Mouse (Mus musculus) MEL (cell line): Measurements from ENCODE around the gene Rbfox2. TPM values are rescaled to one million over a fixed set of nuclear protein-coding genes. Genes with fewer than 3 reads are reported as not detected.

Source experiments
- DNase-seq: peaks from one replicate; pipeline ENCODE4 v3.0.0; 2011; ENCODE audit warnings: low read depth, low spot score
- H3K27ac ChIP-seq: 2 replicates; pipeline ENCODE4 v1.5.1; 2012; ENCODE audit warnings: low read depth, mild to moderate bottlenecking, control low read depth, low read length, moderate library complexity; ENCODE audit not compliant: control insufficient read depth
- H3K27me3 ChIP-seq, 2 experiments: fragments of 150-350 bp in 1 of 2; sonication (generic) in 1 of 2; 2 replicates each; pipeline ENCODE4 v1.6.1; 2012; ENCODE audit warnings: low read length in 2 of 2, mild to moderate bottlenecking in 2 of 2, improper control_type of control experiment in 1 of 2, moderate library complexity in 1 of 2; ENCODE audit not compliant: insufficient read depth in 2 of 2, control insufficient read depth in 1 of 2
- H3K36me3 ChIP-seq, 2 experiments: 2 replicates each; pipeline ENCODE4 v1.6.1; 2012 to 2014; ENCODE audit warnings: low read length in 2 of 2, improper control_type of control experiment in 1 of 2, inconsistent platforms in 1 of 2, mild to moderate bottlenecking in 1 of 2; ENCODE audit not compliant: insufficient read depth in 2 of 2, control insufficient read depth in 1 of 2
- H3K4me1 ChIP-seq, 2 experiments: fragments of 150-350 bp in 1 of 2; sonication (generic) in 1 of 2; 2 replicates each; pipeline ENCODE4 v1.6.1; 2012; ENCODE audit warnings: low read length in 2 of 2, improper control_type of control experiment in 1 of 2, mild to moderate bottlenecking in 1 of 2; ENCODE audit not compliant: insufficient read depth in 2 of 2, control insufficient read depth in 1 of 2
- H3K4me3 ChIP-seq, 2 experiments: fragments of 150-350 bp in 1 of 2; sonication (generic) in 1 of 2; 2 replicates each; pipeline ENCODE4 v1.5.1; 2012; ENCODE audit warnings: low read depth in 2 of 2, low read length in 2 of 2, mild to moderate bottlenecking in 2 of 2, moderate library complexity in 2 of 2, control low read depth in 1 of 2, improper control_type of control experiment in 1 of 2; ENCODE audit not compliant: control insufficient read depth in 1 of 2, insufficient read depth in 1 of 2
- H3K79me2 ChIP-seq: 2 replicates; pipeline ENCODE4 v1.6.1; 2012; ENCODE audit warnings: mild to moderate bottlenecking, low read length, moderate library complexity; ENCODE audit not compliant: control insufficient read depth, poor library complexity, insufficient read depth
- H3K9ac ChIP-seq: 2 replicates; pipeline ENCODE4 v1.6.1; 2012; ENCODE audit warnings: low read depth, mild to moderate bottlenecking, control low read depth, low read length, moderate library complexity; ENCODE audit not compliant: control insufficient read depth, poor library complexity, severe bottlenecking
- H3K9me3 ChIP-seq: fragments of 150-350 bp; sonication (generic); replicated peaks from 2 replicates; pipeline ENCODE4 v1.6.1; 2012; ENCODE audit warnings: mild to moderate bottlenecking, low read length, improper control_type of control experiment, moderate library complexity; ENCODE audit not compliant: insufficient read depth
- CTCF ChIP-seq, 3 experiments: IDR thresholded peaks in 2 of 3; conservative IDR thresholded peaks in 1 of 3; 2 replicates each; pipeline ENCODE4 v1.5.1; 2011 to 2012; ENCODE audit warnings: low read length in 3 of 3, low read depth in 2 of 3, mild to moderate bottlenecking in 2 of 3, improper control_type of control experiment in 1 of 3, inconsistent platforms in 1 of 3, mixed read lengths in 1 of 3, moderate library complexity in 1 of 3; ENCODE audit not compliant: control insufficient read depth in 1 of 3, insufficient read depth in 1 of 3, poor library complexity in 1 of 3, severe bottlenecking in 1 of 3
- EP300 ChIP-seq, 2 experiments: IDR thresholded peaks; 2 replicates each; pipeline ENCODE4 v1.6.1; 2011; ENCODE audit warnings: improper control_type of control experiment in 2 of 2, low read length in 2 of 2, low read depth in 1 of 2, mild to moderate bottlenecking in 1 of 2
- ETS1 ChIP-seq: IDR thresholded peaks from 2 replicates; pipeline ENCODE4 v1.6.1; 2012; ENCODE audit warnings: low read depth, mild to moderate bottlenecking, inconsistent platforms, low read length, improper control_type of control experiment, moderate library complexity
- HCFC1 ChIP-seq: IDR thresholded peaks from 2 replicates; pipeline ENCODE4 v1.6.1; 2012; ENCODE audit warnings: low read depth, mild to moderate bottlenecking, inconsistent platforms, low read length, improper control_type of control experiment, moderate library complexity
- JUND ChIP-seq: IDR thresholded peaks from 2 replicates; pipeline ENCODE4 v1.6.1; 2011; ENCODE audit warnings: low read depth, mild to moderate bottlenecking, improper control_type of control experiment, low read length
- MEF2A ChIP-seq: IDR thresholded peaks from 2 replicates; pipeline ENCODE4 v1.6.1; 2014; ENCODE audit warnings: low read depth, mild to moderate bottlenecking, inconsistent platforms, low read length, improper control_type of control experiment; ENCODE audit not compliant: poor library complexity, insufficient replicate concordance, severe bottlenecking; ENCODE audit errors: extremely low read depth
- MXI1 ChIP-seq: IDR thresholded peaks from 2 replicates; pipeline ENCODE4 v1.6.1; 2011; ENCODE audit warnings: mild to moderate bottlenecking, low read depth, low read length, improper control_type of control experiment
- NELFE ChIP-seq: IDR thresholded peaks from 2 replicates; pipeline ENCODE4 v1.6.1; 2011; ENCODE audit warnings: low read depth, low read length, improper control_type of control experiment
- POLR2AphosphoS2 ChIP-seq: IDR thresholded peaks from 2 replicates; pipeline ENCODE4 v1.6.1; 2011; ENCODE audit warnings: low read length, improper control_type of control experiment
- RAD21 ChIP-seq: IDR thresholded peaks from 2 replicates; pipeline ENCODE4 v1.6.1; 2011; ENCODE audit warnings: mild to moderate bottlenecking, low read depth, low read length, improper control_type of control experiment
- RCOR1 ChIP-seq: IDR thresholded peaks from 2 replicates; pipeline ENCODE4 v1.6.1; 2012; ENCODE audit warnings: low read depth, mild to moderate bottlenecking, inconsistent platforms, low read length, improper control_type of control experiment
- SIN3A ChIP-seq: IDR thresholded peaks from 2 replicates; pipeline ENCODE4 v1.6.1; 2012; ENCODE audit warnings: low read length, improper control_type of control experiment, inconsistent platforms
- SMC3 ChIP-seq: IDR thresholded peaks from 2 replicates; pipeline ENCODE4 v1.6.1; 2011; ENCODE audit warnings: low read depth, low read length, improper control_type of control experiment
- TAL1 ChIP-seq: IDR thresholded peaks from 2 replicates; pipeline ENCODE4 v1.6.1; 2012; ENCODE audit warnings: mild to moderate bottlenecking, inconsistent platforms, low read length, moderate library complexity, mixed read lengths
- UBTF ChIP-seq: IDR thresholded peaks from 2 replicates; pipeline ENCODE4 v1.6.1; 2012; ENCODE audit warnings: low read depth, mild to moderate bottlenecking, inconsistent platforms, low read length, improper control_type of control experiment, moderate library complexity, borderline replicate concordance; ENCODE audit not compliant: insufficient read depth
- USF2 ChIP-seq, 2 experiments: IDR thresholded peaks; 2 replicates each; pipeline ENCODE4 v1.6.1; 2011 to 2012; ENCODE audit warnings: improper control_type of control experiment in 2 of 2, low read length in 2 of 2, borderline replicate concordance in 1 of 2, inconsistent platforms in 1 of 2, low read depth in 1 of 2, mild to moderate bottlenecking in 1 of 2; ENCODE audit not compliant: insufficient read depth in 1 of 2
- ZC3H11A ChIP-seq: IDR thresholded peaks from 2 replicates; pipeline ENCODE4 v1.6.1; 2012; ENCODE audit warnings: low read depth, mild to moderate bottlenecking, inconsistent platforms, low read length, improper control_type of control experiment
- ZMIZ1 ChIP-seq: IDR thresholded peaks from 2 replicates; pipeline ENCODE4 v1.6.1; 2012; ENCODE audit warnings: low read depth, mild to moderate bottlenecking, inconsistent platforms, low read length, improper control_type of control experiment, moderate library complexity
- polyA plus RNA-seq, 2 experiments: library from polyadenylated mRNA; stranded (reverse) in 1 of 2; unstranded in 1 of 2; fragments of >175 nt in 1 of 2; fragments of >200 nt in 1 of 2; gene quantifications; 2 replicates each; pipeline versions ENCODE4 v1.2.1 to v1.2.4; 2012; ENCODE audit warnings: low replicate concordance in 2 of 2, low read depth in 1 of 2; ENCODE audit not compliant: insufficient read length in 2 of 2, insufficient read depth in 1 of 2, missing spikeins in 1 of 2
- total RNA-seq: library from RNA; depleted of rRNA; stranded (reverse); fragments of 300-350 nt; gene quantifications from 2 replicates; pipeline ENCODE4 v1.2.3, GENCODE M21; 2012

Rbfox2 gene
- total and polyA plus RNA-seq, 3 experiments, result 3.4 to 6.0 TPM; not detected in 1

- peak; percentile 50 for DNase-seq
- H3K27me3 ChIP-seq, result no peaks in the 10 kb centered on the region
These were observed 86.7 kb downstream of the Rbfox2 start for GRCm38 (mm10) chr15:77220137-77220536.

DNA sequence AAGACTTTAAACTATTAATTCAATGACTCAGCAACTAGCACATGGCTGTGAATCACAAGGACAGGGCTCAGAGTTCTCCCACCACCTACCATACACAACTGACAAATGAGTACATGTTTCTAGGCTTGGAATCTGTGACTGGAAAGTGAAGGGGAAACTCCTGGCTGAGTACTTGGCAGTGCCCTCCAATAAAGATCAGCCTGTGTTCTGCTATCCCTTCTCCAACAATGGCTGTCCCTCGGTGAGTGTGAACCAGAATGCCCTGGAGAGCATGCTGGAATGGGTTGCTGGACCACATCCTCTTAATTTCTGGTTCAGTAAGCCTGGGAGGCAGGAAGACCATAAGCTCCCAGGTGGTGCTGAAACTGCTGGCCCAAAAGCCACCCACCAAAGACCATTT is 87.2 kb downstream of the Rbfox2 start:
- peaks cover 4 to 15% of the 10 kb centered on the region in 2 experiments for H3K4me1 ChIP-seq
- no peak overlapping the region for H3K9ac ChIP-seq
- DNase-seq, result no peak
- TF ChIP-seq ZC3H11A (no peak), USF2 (IDR thresholded peaks at IDR 0.05; ENCODE audit: borderline replicate concordance in 1 of 2, insufficient read depth in 1 of 2, low read depth in 1 of 2, low read length in 2 of 2) (no peak), UBTF (no peak)
- no peaks in the 10 kb centered on the region for H3K27me3 ChIP-seq
- no peak overlapping the region; the same call in 1 of the 2 replicates for H3K27ac ChIP-seq
- no peak overlapping the region for H3K4me3 ChIP-seq
- H3K9me3 ChIP-seq, result no peaks in the 10 kb centered on the region
- no peaks in the 10 kb centered on the region for H3K79me2 ChIP-seq
- peaks cover 0 to 21% of the 10 kb centered on the region in 2 experiments; a peak in 2 of 4 replicates for H3K36me3 ChIP-seq

More at GRCm38 (mm10) chr15:77220137-77220536, 86.7 kb downstream of the Rbfox2 start:
- Histone ChIP-seq H3K9ac (no peak overlapping the region), H3K27ac (peak overlapping the region; percentile 23), H3K9me3 (no peaks in the 10 kb centered on the region), H3K79me2 (no peaks in the 10 kb centered on the region), H3K36me3 (peaks cover 0 to 21% of the 10 kb centered on the region in 2 experiments; a peak in 2 of 4 replicates), H3K4me1 (peaks cover 4 to 15% of the 10 kb centered on the region in 2 experiments), H3K4me3 (no peak overlapping the region)
- TF ChIP-seq RAD21, result peak; percentile 24; the same call in 1 of the 2 replicates
- no peak for TF ChIP-seq ZMIZ1
- TF ChIP-seq MXI1, result no peak
- peak; percentile 50 for TF ChIP-seq TAL1
- peak; percentile 31; the same call in 1 of the 2 replicates for TF ChIP-seq SMC3
- TF ChIP-seq HCFC1, result no peak
- TF ChIP-seq NELFE, result no peak
- TF ChIP-seq RCOR1, result no peak; the same call in 1 of the 2 replicates
- no peak for TF ChIP-seq ETS1
- TF ChIP-seq EP300 (IDR thresholded peaks at IDR 0.05; ENCODE audit: low read depth in 1 of 2, low read length in 2 of 2), result peak in 1 of 2 experiments; percentile 42; a peak in 2 of 4 replicates
- peak in 2 of 3 experiments; percentile 29 to 35; a peak in 3 of 6 replicates for TF ChIP-seq CTCF (IDR thresholded peaks at IDR 0.05 in 2 of 3, conservative IDR thresholded peaks at IDR 0.05 in 1 of 3; ENCODE audit: control insufficient read depth in 1 of 3, insufficient read depth in 1 of 3, low read depth in 2 of 3, low read length in 3 of 3, poor library complexity in 1 of 3, severe bottlenecking in 1 of 3)
- TF ChIP-seq MEF2A, result no peak
- TF ChIP-seq JUND, result no peak
- no peak for TF ChIP-seq SIN3A
- TF ChIP-seq POLR2AphosphoS2, result no peak
